Comparison of ENCODE assay signal across 8 mouse cellular contexts in genomic region chr5:150020851-150021250, GRCm38 (mm10). TPM values are rescaled to one million over a fixed set of nuclear protein-coding genes. Genes with fewer than 3 reads are reported as not detected.
DNase-seq lines count a peak whose midpoint lies in the region; ATAC-seq lines count a peak whose summit lies in the region.

No protein-coding gene starts in this region.

- no peak overlapping the region for H3K27ac ChIP-seq in intestine, embryonic 16.5 days (ENCODE audit: low read length)

- H3K4me3 ChIP-seq in intestine, embryonic 16.5 days (ENCODE audit: low read length): no peak overlapping the region

- WGBS in intestine, embryonic 16.5 days: 6% methylated on average over 6 of the region's 6 CpGs

- H3K4me1 ChIP-seq in intestine, embryonic 16.5 days (ENCODE audit: control insufficient read depth, insufficient read depth, low read length): no peaks in the 10 kb centered on the region

- no peaks in the 10 kb centered on the region for H3K27me3 ChIP-seq in intestine, embryonic 16.5 days (replicated peaks; ENCODE audit: control insufficient read depth, insufficient read depth, low read length)

- DNase-seq in adrenal gland, adult 18-20 months (ENCODE audit: low spot score in 2 of 2): peak; percentile 71 to 79
- peak; percentile 69 to 83 for DNase-seq in cerebellum, postnatal 25 days
- DNase-seq in gastrocnemius, adult 18-20 months (ENCODE audit: low spot score): peak; percentile 60
- DNase-seq in left cerebral cortex, adult 9 months (ENCODE audit: low spot score in 2 of 2): peak; percentile 31 to 88
- peak; percentile 83 for DNase-seq in mesoderm, embryonic 11.5 days (ENCODE audit: low read depth, low spot score)
- DNase-seq in right cerebral cortex, postnatal 36 days (ENCODE audit: low spot score in 2 of 2): peak; percentile 48 to 62
- DNase-seq in T-cell, adult 2 months (ENCODE audit: low spot score): no peak

- H3K9me3 ChIP-seq in intestine, embryonic 16.5 days (ENCODE audit: control insufficient read depth, low read length): no peaks in the 10 kb centered on the region

- ATAC-seq in intestine, embryonic 16.5 days: peak; percentile 79

- no peaks in the 10 kb centered on the region for H3K36me3 ChIP-seq in intestine, embryonic 16.5 days (ENCODE audit: control insufficient read depth, insufficient read depth, low read length)

- no peak overlapping the region for H3K9ac ChIP-seq in intestine, embryonic 16.5 days (ENCODE audit: low read depth, low read length)

- H3K4me2 ChIP-seq in intestine, embryonic 16.5 days (ENCODE audit: low read depth, low read length): no peak overlapping the region

RNA-seq across cellular contexts. Expression of gene Rxfp2, which starts 2.4 kb away (rescaled TPM):
- not detected for total RNA-seq in adrenal gland, adult 18-20 months (2021)
- not detected for total RNA-seq in gastrocnemius, adult 18-20 months (2021)
- 0.15 and 0.23 TPM in 2 replicates for polyA plus RNA-seq in intestine, embryonic 16.5 days (2015; fragmentation: Nextera tagmentation; extraction: Ambion mirVana)
